Comparison of ENCODE assay signal across 9 mouse cellular contexts in genomic region chr2:31173290-31173689, GRCm38 (mm10). TPM values are rescaled to one million over a fixed set of nuclear protein-coding genes. Genes with fewer than 3 reads are reported as not detected.
DNase-seq lines count a peak whose midpoint lies in the region; ATAC-seq and TF ChIP-seq lines count a peak whose summit lies in the region.
"Had no signal": no experiment of that assay in that cellular context is flagged by ENCODE, and none has a peak within 500 bp of the region (broad histone marks: within the 10 kb centered on the region; RNA-seq: fewer than 3 reads in every experiment).

No protein-coding gene starts in this region.

- peak; percentile 38 for DNase-seq in embryo, embryonic 10.5 days (ENCODE audit: low spot score)
- DNase-seq in embryo, embryonic 11 days, result no peak
- peak; percentile 18 for DNase-seq in midbrain, postnatal 0 days (ENCODE audit: low spot score)
- no peak for DNase-seq in liver, postnatal 0 days
- DNase-seq in thymus, postnatal 14 days, result peak; percentile 34
- no peak for DNase-seq in forebrain, embryonic 14.5 days (ENCODE audit: low spot score)
- DNase-seq in kidney, adult 8-10 months, result no peak

- TF ChIP-seq EP300 in liver, postnatal 0 days (IDR thresholded peaks at IDR 0.05; ENCODE audit: low read depth), result no peak

- H3K36me3 ChIP-seq in midbrain, postnatal 0 days (ENCODE audit: insufficient read depth, low read length), result peaks cover 65% of the 10 kb centered on the region
- H3K36me3 ChIP-seq in midbrain, embryonic 16.5 days (ENCODE audit: control insufficient read depth, insufficient read depth, low read length), result peaks cover 55% of the 10 kb centered on the region
- peaks cover 61% of the 10 kb centered on the region for H3K36me3 ChIP-seq in liver, postnatal 0 days (replicated peaks; ENCODE audit: insufficient read depth, low read length)
- peaks cover 97% of the 10 kb centered on the region for H3K36me3 ChIP-seq in forebrain, embryonic 14.5 days (ENCODE audit: control insufficient read depth, insufficient read depth, low read length)

- H3K9me3 ChIP-seq in midbrain, postnatal 0 days (ENCODE audit: low read length), result no peaks in the 10 kb centered on the region
- no peaks in the 10 kb centered on the region for H3K9me3 ChIP-seq in midbrain, embryonic 16.5 days (replicated peaks; ENCODE audit: control insufficient read depth, low read length, poor library complexity, severe bottlenecking)
- H3K9me3 ChIP-seq in liver, postnatal 0 days (ENCODE audit: low read length), result no peaks in the 10 kb centered on the region
- H3K9me3 ChIP-seq in forebrain, embryonic 14.5 days (replicated peaks; ENCODE audit: control insufficient read depth, low read length), result no peaks in the 10 kb centered on the region
- H3K9me3 ChIP-seq: megakaryocyte, embryonic 14.5 days had no signal

- H3K4me1 ChIP-seq in midbrain, postnatal 0 days (ENCODE audit: insufficient read depth, low read length), result no peaks in the 10 kb centered on the region
- no peaks in the 10 kb centered on the region for H3K4me1 ChIP-seq in midbrain, embryonic 16.5 days (ENCODE audit: control insufficient read depth, insufficient read depth, low read length)
- H3K4me1 ChIP-seq in liver, postnatal 0 days (ENCODE audit: insufficient read depth), result peaks cover 11% of the 10 kb centered on the region
- H3K4me1 ChIP-seq in forebrain, embryonic 14.5 days (ENCODE audit: control insufficient read depth, insufficient read depth, low read length), result no peaks in the 10 kb centered on the region

- WGBS in midbrain, postnatal 0 days, result 81% methylated on average over 4 of the region's 4 CpGs
- 83% methylated on average over 4 of the region's 4 CpGs for WGBS in midbrain, embryonic 16.5 days
- WGBS in liver, postnatal 0 days (ENCODE audit: insufficient replicate concordance), result 70% methylated on average over 4 of the region's 4 CpGs
- 79% methylated on average over 4 of the region's 4 CpGs for WGBS in forebrain, embryonic 14.5 days

- no peak overlapping the region for H3K4me2 ChIP-seq in midbrain, postnatal 0 days (ENCODE audit: low read depth, low read length, poor library complexity, severe bottlenecking)
- H3K4me2 ChIP-seq in midbrain, embryonic 16.5 days (ENCODE audit: low read length), result no peak overlapping the region
- H3K4me2 ChIP-seq in liver, postnatal 0 days (ENCODE audit: low read depth, low read length), result no peak overlapping the region
- no peak overlapping the region for H3K4me2 ChIP-seq in forebrain, embryonic 14.5 days (ENCODE audit: low read length)

- no peaks in the 10 kb centered on the region for H3K27me3 ChIP-seq in midbrain, postnatal 0 days (ENCODE audit: insufficient read depth, low read length)
- no peaks in the 10 kb centered on the region for H3K27me3 ChIP-seq in midbrain, embryonic 16.5 days (ENCODE audit: control insufficient read depth, insufficient read depth, low read depth, low read length)
- H3K27me3 ChIP-seq in liver, postnatal 0 days (ENCODE audit: insufficient read depth, low read length), result no peaks in the 10 kb centered on the region
- no peaks in the 10 kb centered on the region for H3K27me3 ChIP-seq in forebrain, embryonic 14.5 days (replicated peaks; ENCODE audit: control insufficient read depth, insufficient read depth, low read length)
- H3K27me3 ChIP-seq: megakaryocyte, embryonic 14.5 days had no signal

- TF ChIP-seq CTCF in midbrain, postnatal 0 days (IDR thresholded peaks at IDR 0.05), result peak; percentile 41
- peak; percentile 50 for TF ChIP-seq CTCF in liver, postnatal 0 days (IDR thresholded peaks at IDR 0.05; ENCODE audit: low read depth)

- no peak overlapping the region for H3K27ac ChIP-seq in midbrain, postnatal 0 days (ENCODE audit: low read depth, low read length)
- H3K27ac ChIP-seq in midbrain, embryonic 16.5 days (ENCODE audit: low read length), result no peak overlapping the region
- H3K27ac ChIP-seq in liver, postnatal 0 days (ENCODE audit: low read depth), result no peak overlapping the region
- no peak overlapping the region for H3K27ac ChIP-seq in forebrain, embryonic 14.5 days (ENCODE audit: low read depth, low read length)

- H3K4me3 ChIP-seq in midbrain, postnatal 0 days (ENCODE audit: low read depth, low read length), result no peak overlapping the region
- no peak overlapping the region for H3K4me3 ChIP-seq in midbrain, embryonic 16.5 days (ENCODE audit: low read depth, low read length)
- H3K4me3 ChIP-seq in liver, postnatal 0 days (ENCODE audit: low read depth, low read length), result no peak overlapping the region
- H3K4me3 ChIP-seq in forebrain, embryonic 14.5 days (ENCODE audit: low read depth, low read length), result no peak overlapping the region
- H3K4me3 ChIP-seq: megakaryocyte, embryonic 14.5 days had no signal

- H3K9ac ChIP-seq in midbrain, postnatal 0 days (replicated peaks; ENCODE audit: low read length, poor library complexity, severe bottlenecking), result no peak overlapping the region
- no peak overlapping the region for H3K9ac ChIP-seq in midbrain, embryonic 16.5 days (ENCODE audit: low read depth, low read length)
- H3K9ac ChIP-seq in liver, postnatal 0 days (replicated peaks), result no peak overlapping the region
- H3K9ac ChIP-seq in forebrain, embryonic 14.5 days (ENCODE audit: low read length), result no peak overlapping the region

- ATAC-seq in midbrain, postnatal 0 days (ENCODE audit: low FRiP score), result no peak
- no peak for ATAC-seq in midbrain, embryonic 16.5 days
- ATAC-seq in liver, postnatal 0 days, result no peak
- ATAC-seq in forebrain, embryonic 14.5 days, result no peak

RNA-seq across cellular contexts. Expression of gene Gpr107, which starts 21.2 kb away (rescaled TPM):
- 46.7 and 47.3 TPM in 2 replicates for total RNA-seq in midbrain, postnatal 0 days (2014; rRNA removed)
- 30.9 and 31.6 TPM in 2 replicates for polyA plus RNA-seq in midbrain, postnatal 0 days (2015; fragmentation: Nextera tagmentation; extraction: Ambion mirVana)
- 34.9 and 43.6 TPM in 2 replicates for polyA plus RNA-seq in midbrain, embryonic 16.5 days (2015; fragmentation: Nextera tagmentation; extraction: Ambion mirVana)
- polyA plus RNA-seq in liver, postnatal 0 days (2015; fragmentation: Nextera tagmentation; extraction: Ambion mirVana), result 9.2 and 9.8 TPM in 2 replicates
- polyA plus RNA-seq in forebrain, embryonic 14.5 days (2014; fragmentation: Nextera tagmentation; extraction: Ambion mirVana), result 26.8 and 28.3 TPM in 2 replicates

RNA-seq across cellular contexts. Expression of gene Fnbp1, which starts 31.5 kb away (rescaled TPM):
- 22.1 and 23.6 TPM in 2 replicates for total RNA-seq in midbrain, postnatal 0 days (2014; rRNA removed)
- 25.2 and 30.7 TPM in 2 replicates for polyA plus RNA-seq in midbrain, postnatal 0 days (2015; fragmentation: Nextera tagmentation; extraction: Ambion mirVana)
- 31.5 and 33.2 TPM in 2 replicates for polyA plus RNA-seq in midbrain, embryonic 16.5 days (2015; fragmentation: Nextera tagmentation; extraction: Ambion mirVana)
- polyA plus RNA-seq in liver, postnatal 0 days (2015; fragmentation: Nextera tagmentation; extraction: Ambion mirVana), result 4.1 and 4.5 TPM in 2 replicates
- polyA plus RNA-seq in forebrain, embryonic 14.5 days (2014; fragmentation: Nextera tagmentation; extraction: Ambion mirVana), result 7.9 and 12.3 TPM in 2 replicates

Comparison
In these comparisons a context has a peak if more than half of its experiments do, and no peak if none do; other contexts are left out.
1. DNase-seq: peak in embryo, embryonic 10.5 days (single experiment), midbrain, postnatal 0 days (single experiment) and thymus, postnatal 14 days (single experiment); none in embryo, embryonic 11 days (single experiment), liver, postnatal 0 days (single experiment), forebrain, embryonic 14.5 days (single experiment) and kidney, adult 8-10 months (0 of 2).